Mouse (Mus musculus) monocyte, adult 5-6 weeks (primary cell): ENCODE data around the gene Flrt2. TPM values are rescaled to one million over a fixed set of nuclear protein-coding genes. Genes with fewer than 3 reads are reported as not detected.
A peak's percentile ranks its signal among the peaks of the same experiment; 100 is the strongest.

ENCODE experiments used
- ATAC-seq: fragments of 153-309, 156-312 bp; replicated peaks from 2 replicates; pipeline ENCODE4 v1.8.0; 2017; ENCODE audit warnings: mild to moderate bottlenecking; ENCODE audit not compliant: low TSS enrichment, insufficient number of reproducible peaks, severe bottlenecking, poor library complexity, low FRiP score
- total RNA-seq: library from RNA; stranded (forward); fragments of 200-1000, 200-491, 200-594 nt; gene quantifications from 3 replicates; pipeline ENCODE4 v1.2.3, GENCODE M21; 2017

Flrt2 gene
- total RNA-seq, 1 experiment from 2014 or later: not detected

DNA sequence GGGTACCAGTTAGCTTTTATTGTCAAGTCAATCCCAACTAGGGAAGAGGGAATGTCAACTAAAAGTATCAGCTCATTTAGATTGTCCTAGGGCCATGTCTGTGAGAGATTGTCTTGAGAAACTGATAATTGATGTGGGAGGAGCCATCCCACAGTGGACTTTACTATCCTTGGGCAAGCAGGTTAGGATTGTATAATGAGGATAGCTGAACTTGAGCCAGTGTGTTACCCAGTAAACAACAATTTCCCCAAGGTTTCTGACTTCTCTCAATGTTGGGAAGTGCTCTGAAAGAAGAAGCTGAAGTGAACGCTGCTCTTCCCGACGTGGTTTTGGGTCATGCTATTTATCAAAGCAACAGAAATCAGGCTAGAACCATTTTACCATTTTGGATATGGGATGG lies 13.0 kb downstream of the Flrt2 start:
- ATAC-seq: no peak

DNA sequence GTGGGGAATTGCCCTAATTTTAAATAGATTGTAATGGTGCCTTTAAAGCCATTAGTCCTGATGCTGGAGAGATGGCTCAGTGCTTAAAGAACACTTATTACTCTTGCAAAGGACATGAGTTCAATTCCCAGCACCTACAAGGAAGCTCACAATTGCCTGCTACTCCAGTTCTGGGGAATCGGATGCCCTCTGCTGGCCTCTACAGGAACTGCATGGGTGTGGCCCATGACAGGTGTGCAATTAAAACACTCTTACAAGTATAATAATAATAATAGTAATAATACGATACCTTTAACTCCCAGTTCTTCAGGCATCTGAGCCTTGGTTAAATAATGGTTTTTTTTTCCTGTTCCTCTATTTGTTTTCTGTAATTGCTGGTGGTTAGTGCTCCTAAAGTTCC lies 31.2 kb downstream of the Flrt2 start:
- ATAC-seq: no peak

- ATAC-seq: no peak
These were observed 42.0 kb downstream of the Flrt2 start for GRCm38 (mm10) chr12:95734075-95734474.

DNA sequence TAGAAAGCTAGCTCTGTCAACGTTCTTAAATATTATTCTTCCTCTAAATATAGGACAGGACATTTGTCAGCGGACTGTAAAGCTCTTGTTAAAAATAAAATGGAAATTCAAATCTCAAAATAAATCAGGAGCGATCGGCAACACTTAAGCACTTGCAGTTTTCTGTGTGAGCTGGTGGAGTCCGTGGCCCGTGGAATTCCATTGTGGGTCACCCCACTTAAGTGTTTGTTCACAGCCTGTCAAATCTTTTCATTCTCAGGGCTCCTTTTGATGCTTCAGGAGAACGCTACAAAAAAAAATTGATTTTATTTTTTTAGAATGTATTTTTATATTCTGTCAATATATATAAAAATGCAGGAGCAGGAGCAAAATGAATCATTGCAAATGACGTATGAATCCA lies 45.5 kb downstream of the Flrt2 start:
- ATAC-seq: no peak

- no peak for ATAC-seq
These were observed 46.0 kb downstream of the Flrt2 start for GRCm38 (mm10) chr12:95738031-95738430.

DNA sequence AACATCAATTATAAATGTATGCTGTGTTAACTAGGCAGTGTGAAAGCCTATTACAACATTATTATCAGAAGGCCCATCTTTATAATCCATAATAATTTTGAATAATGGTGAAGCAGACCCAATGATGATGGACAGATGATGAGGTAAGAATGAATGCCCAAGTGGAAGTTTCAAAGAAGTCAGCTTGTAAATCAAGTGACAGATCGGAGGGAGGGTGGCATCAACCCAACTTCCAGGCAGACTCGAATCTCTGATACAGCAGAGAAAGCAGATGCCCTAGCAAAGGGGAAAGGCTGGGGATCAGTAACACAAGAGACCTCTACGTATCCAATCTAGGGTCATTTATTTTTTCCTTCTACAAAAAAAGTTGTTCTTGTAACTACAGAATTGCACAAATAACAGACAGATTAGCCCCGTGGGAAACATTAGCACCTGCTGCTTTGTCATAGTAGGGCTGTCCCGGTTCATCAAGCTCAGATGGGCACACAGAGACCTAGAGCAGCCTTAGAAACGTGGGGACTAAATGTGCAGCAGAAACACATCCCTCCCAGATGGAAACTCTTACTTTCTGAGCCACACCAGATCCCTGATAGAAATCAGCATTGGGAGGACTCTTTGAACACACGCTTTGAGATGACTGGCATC lies 46.6 kb downstream of the Flrt2 start:
- no peak for ATAC-seq

DNA sequence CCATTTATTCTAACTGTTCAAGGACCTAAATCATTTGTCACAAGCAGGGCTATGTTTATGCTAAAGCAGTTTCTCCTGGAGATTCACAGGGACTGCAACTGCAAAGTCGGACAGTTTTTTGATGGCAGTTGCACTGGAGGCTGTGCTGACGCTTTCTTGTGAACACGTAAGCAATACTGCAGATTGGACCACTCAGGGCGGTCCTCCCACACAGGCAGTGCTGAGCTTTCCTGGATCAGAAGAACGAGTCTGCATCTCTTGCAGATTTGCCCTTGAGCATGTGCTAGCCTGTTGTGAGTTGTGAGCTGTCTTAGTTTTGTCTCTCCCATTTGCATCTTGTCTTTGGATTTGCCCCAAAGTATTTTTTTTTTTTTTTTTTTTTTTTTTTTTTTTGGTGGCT lies 47.7 kb downstream of the Flrt2 start:
- ATAC-seq: no peak

GRCm38 (mm10) chr12:95741296-95741695 lies 49.3 kb downstream of the Flrt2 start:
- ATAC-seq: no peak

- ATAC-seq: no peak
These were observed 52.3 kb downstream of the Flrt2 start for GRCm38 (mm10) chr12:95744307-95744706.

DNA sequence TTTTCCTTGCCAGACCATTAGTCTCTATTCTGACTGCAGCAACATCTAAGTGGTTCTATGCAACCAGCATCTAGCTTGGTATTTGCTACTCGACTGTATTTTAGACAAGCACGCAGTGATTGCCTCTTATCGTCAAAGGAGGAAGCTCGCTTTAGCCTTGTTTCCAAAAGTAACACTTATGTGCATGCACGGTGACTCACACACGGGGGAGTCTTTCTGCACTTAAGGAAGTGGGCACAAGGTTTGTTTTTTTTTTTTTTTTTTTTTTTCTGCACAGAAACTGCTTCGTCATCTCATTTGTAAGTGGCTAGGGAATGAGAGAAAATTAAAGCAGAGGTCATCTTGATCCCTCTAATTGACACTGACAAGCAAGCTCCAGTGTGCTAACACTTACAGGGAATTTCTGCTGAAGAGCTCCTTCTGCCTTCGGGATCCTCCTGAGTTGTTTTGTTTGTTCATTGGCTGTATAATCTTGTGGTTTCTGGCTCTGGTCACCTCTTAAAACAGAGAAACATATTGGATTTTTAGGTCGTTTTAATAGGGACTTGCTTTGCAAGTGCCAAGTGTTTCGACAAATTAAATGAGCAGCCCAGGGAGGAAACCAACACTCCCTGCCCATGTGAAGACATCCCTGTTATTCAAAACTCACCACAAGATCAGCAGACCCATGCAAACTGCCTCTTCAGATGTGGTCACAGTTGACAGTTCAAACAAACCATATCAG lies 55.0 kb downstream of the Flrt2 start:
- ATAC-seq: peak; percentile 56; the same call in 1 of the 2 replicates

DNA sequence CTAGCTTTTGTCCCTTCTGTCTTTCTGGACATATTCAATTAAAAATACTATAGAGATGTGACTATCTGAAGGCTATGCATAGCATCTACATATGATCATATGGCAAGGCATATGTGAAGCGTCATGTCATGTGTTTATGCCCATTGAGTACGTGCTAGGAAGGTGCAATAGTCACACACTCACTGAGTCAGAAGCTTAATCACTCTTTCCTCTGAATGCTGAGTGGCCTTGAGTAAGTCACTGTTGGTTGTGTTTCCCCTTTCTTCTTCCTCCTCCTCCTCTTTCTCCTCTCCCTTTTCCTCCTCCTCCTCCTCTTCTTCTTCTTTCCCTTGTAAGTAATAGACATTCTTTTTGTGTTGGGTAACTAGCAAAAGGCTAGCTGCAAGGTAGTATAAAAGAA lies 56.7 kb downstream of the Flrt2 start:
- ATAC-seq: 0 out of 2 replicates have a peak, but pooled peaks have one; percentile 40

- ATAC-seq: no peak
These were observed 57.2 kb downstream of the Flrt2 start for GRCm38 (mm10) chr12:95749248-95749647.

- no peak for ATAC-seq
These were observed 67.3 kb downstream of the Flrt2 start for GRCm38 (mm10) chr12:95759212-95759746.

DNA sequence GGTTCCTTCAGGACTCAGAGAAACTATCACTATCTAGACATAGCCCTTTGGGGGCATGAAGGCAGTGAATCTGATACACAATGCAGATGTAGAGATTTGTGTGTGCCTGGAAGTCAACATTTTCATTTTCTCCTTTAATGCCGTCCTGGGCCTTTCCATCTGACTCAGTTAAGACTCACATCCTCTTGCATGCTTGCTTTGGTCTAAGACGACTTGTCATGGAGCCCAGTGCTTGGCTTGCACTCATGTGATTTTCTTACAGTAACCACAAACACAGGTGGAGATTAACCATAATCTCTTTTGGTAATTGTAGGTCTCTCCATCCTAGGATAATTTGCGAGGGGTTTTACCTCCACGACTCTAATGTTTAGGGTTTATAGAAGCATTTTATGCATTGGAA lies 73.2 kb downstream of the Flrt2 start:
- ATAC-seq: no peak

GRCm38 (mm10) chr12:95769041-95769440 lies 77.0 kb downstream of the Flrt2 start:
- ATAC-seq: no peak

GRCm38 (mm10) chr12:95770251-95770650 lies 78.2 kb downstream of the Flrt2 start:
- no peak for ATAC-seq

DNA sequence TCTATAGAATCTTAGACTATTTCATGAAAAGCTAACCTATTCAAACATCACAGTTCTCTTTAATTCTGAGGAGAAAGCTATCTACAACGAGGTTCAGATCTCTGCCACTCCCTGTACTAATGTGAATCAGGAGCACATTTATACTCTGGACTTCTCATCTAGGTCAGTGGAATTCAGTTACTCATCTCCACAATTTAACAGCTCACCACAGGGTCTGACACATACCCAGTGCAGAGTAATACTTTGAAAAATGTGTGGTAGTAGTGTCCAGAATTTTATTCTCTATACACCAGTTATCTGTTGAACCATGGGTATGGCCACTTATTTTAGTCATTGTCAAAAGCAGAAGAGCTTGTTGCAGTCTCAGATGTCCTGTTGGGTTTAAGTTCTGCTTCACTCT lies 98.1 kb downstream of the Flrt2 start:
- no peak for ATAC-seq

GRCm38 (mm10) chr12:95816660-95817059 lies 124.6 kb downstream of the Flrt2 start:
- ATAC-seq: no peak
